Mouse (Mus musculus) erythroblast, adult 5-6 weeks (primary cell): ENCODE measurements around the gene Igf2bp2. TPM values are rescaled to one million over a fixed set of nuclear protein-coding genes. Genes with fewer than 3 reads are reported as not detected.
A peak's percentile ranks its signal among the peaks of the same experiment; 100 is the strongest.

Experiments
- ATAC-seq: replicated peaks from 2 replicates; pipeline ENCODE4 v1.8.0; 2016; ENCODE audit warnings: moderate number of reproducible peaks, mild to moderate bottlenecking, moderate TSS enrichment, inconsistent platforms; ENCODE audit not compliant: poor library complexity, low FRiP score, severe bottlenecking
- total RNA-seq, 2 experiments: library from RNA; stranded (forward) in 1 of 2; stranded (reverse) in 1 of 2; fragments of 150-400 nt in 1 of 2; fragments of 200-764, 138-1000 nt in 1 of 2; gene quantifications; 2 replicates each; pipeline versions ENCODE4 v1.2.3 to v1.2.4; 2015 to 2017; ENCODE audit warnings: low replicate concordance in 2 of 2

Igf2bp2 gene
- total RNA-seq, 2 experiments from 2014 or later = 0.09 to 0.19 TPM

DNA sequence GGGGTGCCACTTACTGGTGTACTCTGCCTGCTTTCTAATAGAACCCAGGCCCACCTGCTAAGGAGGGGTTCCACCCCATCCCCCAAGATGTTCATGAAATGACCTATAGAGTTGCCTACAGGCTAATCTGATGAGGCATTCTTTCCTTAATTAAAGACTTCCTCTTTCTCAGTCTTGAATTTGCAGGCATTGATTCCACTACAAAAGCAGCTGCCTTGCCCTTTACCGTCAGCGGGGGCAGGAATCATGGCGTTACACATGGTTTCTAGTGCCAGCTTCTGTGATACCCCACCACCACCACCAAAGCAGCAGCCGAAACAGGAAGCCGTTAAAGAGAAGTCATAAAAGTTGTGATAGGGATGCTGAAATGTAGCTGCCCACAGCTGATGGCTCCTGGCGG, 47.0 kb downstream of the Igf2bp2 start:
- ATAC-seq = no peak

DNA sequence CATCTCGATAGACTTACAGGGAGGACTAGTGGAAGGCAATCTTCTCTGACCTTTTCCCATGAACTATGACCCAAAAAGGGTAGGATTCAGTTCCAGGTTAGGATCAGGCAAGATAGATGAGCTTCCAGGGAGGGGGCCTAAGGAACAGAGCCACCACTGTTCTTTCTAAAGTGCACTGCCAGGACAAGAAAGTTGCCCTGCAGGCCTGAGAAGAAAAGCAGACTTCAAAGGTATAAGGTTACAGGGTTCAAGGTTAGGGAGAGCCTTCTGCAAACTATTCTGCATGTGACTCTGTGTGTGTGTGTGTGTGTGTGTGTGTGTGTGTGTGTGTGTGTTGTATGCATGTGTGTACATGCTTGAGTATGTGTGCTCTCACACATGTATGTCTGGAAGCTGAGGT, 53.1 kb downstream of the Igf2bp2 start:
- no peak for ATAC-seq

DNA sequence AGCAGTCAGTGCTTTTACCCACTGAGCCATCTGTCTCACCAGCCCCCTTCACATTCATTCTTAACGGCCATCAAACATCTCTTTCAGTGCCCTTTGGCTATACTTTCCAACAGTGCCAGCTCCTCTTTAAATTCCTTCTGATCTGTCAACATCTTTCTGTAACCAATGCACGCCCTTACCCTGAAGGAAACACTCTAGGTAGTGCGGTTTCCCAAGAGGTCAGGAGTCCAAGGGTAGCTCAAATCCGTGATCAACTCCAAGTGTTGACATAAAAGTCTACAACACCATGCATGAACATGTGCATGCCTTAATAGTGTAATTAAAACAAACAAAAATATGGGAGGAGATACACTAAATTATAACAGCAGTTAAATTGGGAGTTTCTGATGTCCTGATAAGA, 53.9 kb downstream of the Igf2bp2 start:
- ATAC-seq = no peak

DNA sequence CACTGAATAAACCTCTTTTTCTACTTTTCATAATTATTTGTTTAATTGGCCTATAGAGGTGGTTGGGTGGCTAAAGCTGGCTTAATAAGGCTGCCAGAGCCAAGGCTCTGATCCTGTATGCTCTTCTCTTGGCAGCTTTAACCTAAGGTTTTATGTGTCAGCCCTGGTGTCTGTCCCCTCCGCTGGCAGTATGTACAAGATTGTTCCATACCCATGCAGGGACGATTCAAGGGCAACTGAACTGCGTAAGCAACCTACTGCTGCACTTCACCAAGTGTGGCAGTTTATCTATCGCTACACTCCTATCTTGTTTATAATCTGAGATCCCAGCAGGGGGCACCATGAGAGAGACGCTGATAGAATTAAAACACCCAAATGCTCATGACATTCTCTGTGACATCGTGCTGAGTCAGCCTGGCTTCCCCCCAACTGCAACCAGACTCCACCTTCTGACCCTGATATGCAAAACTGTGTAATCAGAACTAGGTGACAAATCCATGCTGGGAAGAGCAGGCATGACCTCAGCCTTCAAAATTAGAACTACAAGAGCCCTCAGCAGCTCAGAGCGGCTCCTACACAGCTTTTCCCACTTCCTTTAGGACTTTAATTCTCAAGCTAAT, 55.1 kb downstream of the Igf2bp2 start:
- no peak for ATAC-seq

DNA sequence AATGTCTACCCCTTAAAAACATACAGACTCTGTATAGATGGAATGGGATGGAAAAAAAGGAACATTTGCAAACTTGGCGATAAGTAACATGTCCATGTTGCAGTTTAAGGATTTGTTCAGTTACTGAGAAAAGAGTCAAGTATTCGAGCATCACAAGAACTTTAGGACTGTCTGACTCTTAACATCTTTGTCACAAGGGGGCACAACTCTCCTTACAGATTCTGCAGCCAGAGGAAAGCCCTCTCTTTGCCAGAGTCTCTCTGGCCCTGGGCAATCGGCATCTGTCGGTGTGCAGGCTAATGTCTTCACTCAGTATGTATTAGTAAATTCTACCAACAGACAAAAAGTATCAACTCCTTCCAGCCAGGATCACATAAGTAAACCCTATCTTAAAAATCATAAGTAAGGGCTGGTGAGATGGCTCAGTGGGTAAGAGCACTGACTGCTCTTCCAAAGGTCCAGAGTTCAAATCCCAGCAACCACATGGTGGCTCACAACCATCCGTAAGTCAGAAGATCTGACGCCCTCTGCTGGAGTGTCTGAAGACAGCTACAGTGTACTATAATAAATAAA, 57.0 kb downstream of the Igf2bp2 start:
- ATAC-seq = no peak

GRCm38 (mm10) chr16:22100067-22100466, 63.0 kb downstream of the Igf2bp2 start:
- no peak for ATAC-seq

- no peak for ATAC-seq
Observed at GRCm38 (mm10) chr16:22097659-22098058, 65.4 kb downstream of the Igf2bp2 start.

DNA sequence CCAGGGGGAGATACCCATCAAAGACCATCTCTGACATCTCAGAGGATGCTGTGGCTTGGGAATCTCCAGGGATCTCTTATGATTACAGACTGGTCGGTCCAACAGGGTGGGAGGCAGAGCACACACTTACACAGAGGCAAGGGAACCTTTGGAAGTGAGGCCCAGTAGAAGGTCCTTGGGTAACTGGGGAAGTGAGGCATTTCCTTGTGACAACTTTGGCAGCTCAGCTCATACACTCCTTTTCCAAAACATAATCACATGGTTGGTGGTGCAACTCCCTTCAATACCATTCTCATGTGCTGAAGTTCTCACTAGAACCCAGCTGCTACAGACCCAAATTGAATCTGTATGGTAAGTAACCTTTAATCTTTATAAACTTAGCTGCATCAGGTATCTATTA, 67.3 kb downstream of the Igf2bp2 start:
- ATAC-seq = no peak

GRCm38 (mm10) chr16:22091255-22091783, 71.8 kb downstream of the Igf2bp2 start:
- no peak for ATAC-seq

GRCm38 (mm10) chr16:22085411-22085810, 77.7 kb downstream of the Igf2bp2 start:
- no peak for ATAC-seq

DNA sequence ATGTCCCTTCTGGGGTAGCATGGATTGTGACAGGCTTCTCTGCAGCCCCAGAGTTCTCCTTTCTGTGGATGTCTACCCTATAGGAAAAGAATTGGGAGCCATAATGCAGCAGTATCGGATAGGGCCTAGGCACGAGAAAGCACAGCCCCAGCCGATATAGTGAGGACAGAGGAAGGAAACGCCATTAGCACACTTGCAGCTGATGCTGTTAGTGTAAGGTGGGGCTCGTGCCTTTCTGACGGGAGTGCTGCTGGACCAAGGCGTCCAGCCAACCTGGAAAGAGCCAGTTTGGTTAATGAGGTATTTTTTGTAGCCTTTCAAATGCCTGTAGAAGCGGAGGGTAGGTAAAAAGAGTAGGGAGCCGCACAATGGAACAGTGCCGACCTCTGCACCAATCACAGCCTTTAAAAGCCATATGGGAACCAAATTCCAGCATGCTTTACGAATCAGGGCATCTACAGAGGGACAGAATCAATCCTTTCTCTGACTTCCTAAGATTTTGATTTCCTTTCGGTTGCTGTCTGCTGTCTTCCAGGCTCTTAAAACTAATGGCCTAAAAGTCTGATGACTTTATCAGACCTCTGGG, 82.9 kb downstream of the Igf2bp2 start:
- ATAC-seq = no peak

- no peak for ATAC-seq
Observed at GRCm38 (mm10) chr16:22076620-22076941, 86.5 kb downstream of the Igf2bp2 start.

GRCm38 (mm10) chr16:22075829-22076619, 87.1 kb downstream of the Igf2bp2 start:
- ATAC-seq = no peak

DNA sequence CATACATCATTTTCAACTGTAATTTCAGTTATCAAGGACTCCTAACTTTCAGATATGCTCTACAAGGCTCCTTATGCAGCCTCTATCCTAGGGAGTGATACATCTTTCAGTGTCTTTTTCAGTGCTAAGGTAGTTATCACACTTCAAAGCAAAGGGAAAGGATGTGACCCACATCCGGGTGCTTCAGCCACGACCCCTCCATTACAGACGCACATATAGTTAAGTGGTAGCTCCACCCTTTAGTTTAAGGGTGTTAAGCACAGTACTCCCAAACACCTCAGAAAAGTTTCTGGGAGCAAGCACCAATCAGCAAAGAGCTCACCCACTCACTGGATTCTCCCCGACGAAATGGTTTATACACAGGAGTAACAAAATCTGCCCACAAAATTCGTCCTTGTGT, 88.0 kb downstream of the Igf2bp2 start:
- no peak for ATAC-seq

DNA sequence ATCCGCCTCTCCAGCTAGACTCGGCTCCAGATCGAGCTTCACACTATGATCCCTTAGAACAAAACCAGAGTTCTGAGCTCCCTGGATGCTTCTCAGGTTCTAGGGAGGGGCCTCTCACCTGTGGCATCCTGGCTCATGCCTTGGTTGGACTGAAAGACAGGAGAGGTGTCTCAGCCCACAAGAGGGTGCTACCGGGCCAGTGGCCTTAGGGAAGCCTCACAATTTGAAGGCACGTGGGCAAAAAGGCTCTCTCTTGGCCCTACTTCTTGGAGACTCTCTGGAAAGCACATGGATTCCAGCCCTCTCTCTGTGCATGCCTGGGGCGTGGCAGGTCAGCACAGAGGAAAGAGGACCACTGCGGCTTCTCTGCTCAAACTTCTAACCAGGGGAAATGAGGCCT, 91.7 kb downstream of the Igf2bp2 start:
- no peak for ATAC-seq

GRCm38 (mm10) chr16:22067406-22067805, 95.7 kb downstream of the Igf2bp2 start:
- no peak for ATAC-seq

GRCm38 (mm10) chr16:22065536-22065935, 97.6 kb downstream of the Igf2bp2 start:
- no peak for ATAC-seq

- no peak for ATAC-seq
Observed at GRCm38 (mm10) chr16:22062284-22062683, 100.8 kb downstream of the Igf2bp2 start.

DNA sequence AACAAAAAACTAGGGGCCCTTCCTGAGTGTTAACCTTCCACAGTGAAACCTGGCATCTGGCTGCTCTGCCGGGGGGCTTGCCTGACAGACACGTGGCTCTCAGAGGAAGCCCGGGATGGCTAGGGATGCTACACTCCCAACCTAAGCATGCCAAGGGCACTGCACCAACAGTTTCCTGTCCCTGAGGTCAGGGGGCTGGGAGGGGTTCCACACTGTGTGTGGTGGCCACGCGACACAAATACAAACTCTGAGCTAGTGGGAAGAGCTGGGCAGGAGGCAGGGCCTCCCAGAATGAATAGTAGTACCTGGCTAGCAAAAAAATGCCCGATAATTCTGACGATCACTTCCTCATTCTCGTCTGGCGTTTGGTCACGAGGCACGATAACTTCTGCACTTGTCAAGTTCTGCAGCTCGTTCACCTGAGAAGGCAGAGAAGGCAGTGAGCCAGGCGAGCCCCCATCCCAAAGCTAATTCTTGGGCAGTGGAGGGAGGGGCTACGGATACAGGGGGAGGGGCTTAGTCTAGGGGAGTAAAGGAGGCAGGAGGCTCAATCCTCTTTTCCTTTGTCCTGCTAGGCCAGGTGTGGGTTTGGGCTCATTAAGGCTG, 101.4 kb downstream of the Igf2bp2 start:
- ATAC-seq = peak; percentile 44; the same call in 1 of the 2 replicates

DNA sequence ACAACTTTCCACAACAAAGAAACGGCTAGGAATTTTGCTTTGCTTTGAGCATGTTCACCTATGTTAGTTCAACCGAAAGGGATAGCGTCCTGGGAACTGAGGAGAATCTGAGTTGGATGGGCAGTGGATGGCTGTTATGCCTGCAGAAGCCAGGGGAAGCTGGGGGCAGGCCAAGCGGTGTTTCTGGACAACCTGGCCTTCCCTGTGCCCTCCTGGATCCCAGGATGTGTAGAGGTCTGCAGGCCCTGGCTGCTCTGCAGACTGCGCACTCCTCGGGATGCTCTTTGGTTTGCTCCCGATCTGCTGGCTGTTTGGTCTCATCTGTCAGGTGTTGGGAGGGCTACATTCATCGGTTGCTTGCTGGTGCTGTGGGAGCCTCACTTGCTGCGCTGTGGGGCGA, 102.7 kb downstream of the Igf2bp2 start:
- no peak for ATAC-seq
